Mouse (Mus musculus): ENCODE results near the gene Srgap3.

DNA sequence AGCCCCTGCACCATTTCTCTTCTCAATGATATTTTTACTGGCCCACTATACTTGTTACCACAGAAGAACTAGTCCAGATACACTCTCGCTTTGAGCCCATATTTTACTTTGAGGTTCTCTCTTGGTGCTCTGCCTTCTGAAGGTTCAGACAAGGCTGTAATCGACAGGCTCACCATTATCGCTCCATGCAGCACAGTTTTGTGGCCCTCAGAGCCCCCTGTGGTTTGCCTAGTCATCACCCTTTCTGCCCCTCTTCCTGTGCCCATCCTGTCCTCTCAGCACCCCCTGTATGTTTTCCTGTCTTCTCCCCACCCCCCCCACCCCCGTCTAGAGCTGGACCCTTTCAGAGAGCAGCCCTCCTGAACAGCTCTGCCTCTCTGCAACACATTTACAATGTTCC, 111.7 kb downstream of the Srgap3 start:
- TF ChIP-seq CTCF (IDR thresholded peaks at IDR 0.05; ENCODE audit: control insufficient read depth, insufficient read depth, insufficient read length), result no peak
- TF ChIP-seq MYOD1 (IDR thresholded peaks at IDR 0.05; ENCODE audit: control insufficient read depth, insufficient read length, low read depth), result no peak

All from C2C12 (cell line).